Mouse (Mus musculus): Measurements from ENCODE around the gene Ccdc9b.

DNA sequence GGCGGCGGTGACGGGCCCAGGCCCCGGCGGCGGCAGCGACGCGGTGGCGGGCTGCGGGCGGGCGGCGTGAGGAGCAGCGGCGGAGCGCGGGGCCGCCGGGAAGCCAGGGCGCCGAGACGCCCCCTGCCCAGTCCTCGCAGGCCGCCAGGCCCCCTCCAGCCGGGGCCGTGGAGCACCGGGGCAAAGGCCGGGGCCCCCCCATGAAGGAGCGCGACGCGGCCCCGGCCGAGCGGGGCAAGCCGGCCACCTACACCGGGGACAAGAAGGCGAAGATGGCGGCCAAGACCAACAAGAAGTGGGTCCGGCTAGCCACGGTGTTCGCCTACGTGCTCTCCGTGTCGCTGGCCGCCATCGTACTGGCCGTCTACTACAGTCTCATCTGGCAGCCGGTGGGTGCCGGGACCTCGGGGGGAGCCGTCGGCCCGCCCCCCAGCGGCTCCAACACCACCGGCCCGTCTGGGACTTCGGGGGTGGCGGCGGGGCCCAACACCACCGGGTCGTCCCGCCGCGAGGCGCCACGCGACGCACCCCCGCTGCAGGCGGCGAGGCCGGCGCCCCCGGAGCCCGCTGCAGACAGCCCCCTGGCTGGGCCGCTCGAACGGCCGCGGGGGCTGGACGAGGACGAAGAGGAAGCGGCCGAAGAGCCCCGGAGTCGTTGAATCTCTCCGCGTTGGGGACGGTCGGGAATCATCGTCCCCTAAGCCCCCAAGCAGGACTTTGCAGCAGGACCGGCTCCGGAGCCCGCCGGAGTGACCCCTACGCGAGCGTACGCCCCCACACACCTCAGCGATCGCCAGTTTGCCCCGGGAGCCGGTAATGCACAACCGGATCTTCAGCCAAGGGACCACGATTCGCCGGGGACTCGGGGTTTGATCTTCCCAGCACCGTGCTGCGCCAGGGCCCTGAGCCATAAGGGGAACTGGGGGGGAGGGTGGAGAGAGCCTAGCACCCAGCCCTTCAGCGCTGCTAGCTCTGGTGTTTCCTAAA lies 16.3 kb downstream of the Ccdc9b start:
- no peak for TF ChIP-seq CTCF (IDR thresholded peaks at IDR 0.05; ENCODE audit: low read depth, low read length)
- TF ChIP-seq EP300 (IDR thresholded peaks at IDR 0.05; ENCODE audit: insufficient read depth, low read depth, low read length), result no peak
- TF ChIP-seq POLR2A (IDR thresholded peaks at IDR 0.05; ENCODE audit: insufficient read depth, low read length), result no peak

Measured in ES-Bruce4 (cell line).